Mouse (Mus musculus): ENCODE measurements around the gene Oat.
A peak's percentile ranks its signal among the peaks of the same experiment; 100 is the strongest.

The Oat gene

GRCm38 (mm10) chr7:132576116-132576650 lies at the start of gene Oat:
Oat (minus strand) TSS chr7:132576398.
- peak; percentile 96 for DNase-seq

GRCm38 (mm10) chr7:132624161-132624560 lies 48.0 kb upstream of the Oat start:
- DNase-seq = no peak

- no peak for DNase-seq
Observed at GRCm38 (mm10) chr7:132619975-132620918, 44.0 kb upstream of the Oat start.

GRCm38 (mm10) chr7:132619549-132619948 lies 43.4 kb upstream of the Oat start:
- no peak for DNase-seq

GRCm38 (mm10) chr7:132617021-132617564 lies 40.9 kb upstream of the Oat start:
- DNase-seq = no peak

- no peak for DNase-seq
Observed at GRCm38 (mm10) chr7:132616391-132616790, 40.2 kb upstream of the Oat start.

GRCm38 (mm10) chr7:132615346-132615745 lies 39.1 kb upstream of the Oat start:
- no peak for DNase-seq

GRCm38 (mm10) chr7:132611530-132611929 lies 35.3 kb upstream of the Oat start:
- no peak for DNase-seq

GRCm38 (mm10) chr7:132610468-132611318 lies 34.5 kb upstream of the Oat start, which contains the start of gene Lhpp:
Lhpp (plus strand) TSS chr7:132610638.
- peak; percentile 80 for DNase-seq

GRCm38 (mm10) chr7:132608316-132609020 lies 32.3 kb upstream of the Oat start:
- DNase-seq = no peak

- DNase-seq = no peak
Observed at GRCm38 (mm10) chr7:132605689-132606088, 29.5 kb upstream of the Oat start.

GRCm38 (mm10) chr7:132604720-132605119 lies 28.5 kb upstream of the Oat start:
- no peak for DNase-seq

GRCm38 (mm10) chr7:132600926-132601325 lies 24.7 kb upstream of the Oat start:
- no peak for DNase-seq

GRCm38 (mm10) chr7:132600026-132600425 lies 23.8 kb upstream of the Oat start:
- no peak for DNase-seq

GRCm38 (mm10) chr7:132599071-132599975 lies 23.1 kb upstream of the Oat start, which contains the start of gene Nkx1-2:
Nkx1-2 (minus strand) TSS chr7:132599637.
- no peak for DNase-seq

GRCm38 (mm10) chr7:132597251-132598041 lies 21.2 kb upstream of the Oat start:
- no peak for DNase-seq

GRCm38 (mm10) chr7:132596557-132597250 lies 20.5 kb upstream of the Oat start:
- no peak for DNase-seq

- DNase-seq = no peak
Observed at GRCm38 (mm10) chr7:132595787-132596186, 19.6 kb upstream of the Oat start.

- DNase-seq = no peak
Observed at GRCm38 (mm10) chr7:132594325-132594724, 18.1 kb upstream of the Oat start.

- no peak for DNase-seq
Observed at GRCm38 (mm10) chr7:132593762-132594161, 17.6 kb upstream of the Oat start.

All from right cerebral cortex, adult 18-20 months (tissue).